Mouse (Mus musculus): ENCODE results near the gene Rnf225. TPM values are rescaled to one million over a fixed set of nuclear protein-coding genes. Genes with fewer than 3 reads are reported as not detected.
A peak's percentile ranks its signal among the peaks of the same experiment; 100 is the strongest.
"Not testable (repeated sequence)": the region's sequence is repeated elsewhere in the genome, so short reads cannot be mapped to it uniquely, and the experiment has no call there.

Rnf225 gene
- polyA plus RNA-seq, 1 experiment: 2.6 TPM

DNA sequence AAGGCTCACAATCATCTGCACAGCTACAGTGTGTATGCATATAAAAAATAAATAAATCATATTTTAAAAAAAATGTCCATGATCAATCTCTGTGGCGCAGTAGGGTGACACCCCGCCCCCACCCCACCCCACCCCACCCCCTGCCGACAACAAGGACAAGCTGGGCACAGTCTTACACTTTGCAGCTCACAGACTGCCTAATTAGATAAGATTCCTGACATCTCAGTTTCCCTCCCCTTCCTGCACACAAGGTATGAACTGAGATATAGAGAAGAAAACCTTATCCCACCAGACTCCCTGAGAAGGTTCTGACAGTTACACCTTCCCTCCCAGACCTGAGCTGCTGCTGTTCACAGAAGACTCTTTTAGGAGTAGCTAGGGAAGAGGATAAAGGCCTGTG is 7.6 kb downstream of the Rnf225 start:
- no peak for DNase-seq (ENCODE audit: low read depth)
- no peak for TF ChIP-seq CTCF (IDR thresholded peaks at IDR 0.05; ENCODE audit: borderline replicate concordance, extremely low read depth, insufficient read depth, insufficient read length)
- TF ChIP-seq POLR2A (IDR thresholded peaks at IDR 0.05; ENCODE audit: borderline replicate concordance, extremely low read depth, insufficient read depth, insufficient read length, poor library complexity, severe bottlenecking): no peak

DNA sequence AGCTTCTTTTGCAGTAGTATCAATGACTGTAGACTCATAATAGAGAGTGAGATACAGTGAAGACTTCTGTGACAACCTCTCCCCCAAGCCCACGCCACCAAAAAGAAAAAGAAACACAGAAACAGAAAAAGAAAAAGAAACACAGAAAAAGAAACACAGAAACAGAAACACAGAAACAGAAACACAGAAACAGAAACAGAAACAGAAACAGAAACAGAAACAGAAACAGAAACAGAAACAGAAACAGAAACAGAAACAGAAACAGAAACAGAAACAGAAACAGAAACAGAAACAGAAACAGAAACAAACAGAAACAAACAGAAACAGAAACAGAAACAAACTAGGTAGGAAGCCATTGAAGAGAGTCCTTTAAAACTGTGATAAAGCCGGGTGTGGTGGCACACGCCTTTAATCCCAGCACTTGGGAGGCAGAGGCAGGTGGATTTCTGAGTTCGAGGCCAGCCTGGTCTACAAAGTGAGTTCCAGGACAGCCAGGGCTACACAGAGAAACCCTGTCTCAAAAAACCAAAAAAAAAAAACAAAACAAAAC is 10.1 kb downstream of the Rnf225 start:
- DNase-seq (ENCODE audit: low read depth): not testable (repeated sequence)

DNA sequence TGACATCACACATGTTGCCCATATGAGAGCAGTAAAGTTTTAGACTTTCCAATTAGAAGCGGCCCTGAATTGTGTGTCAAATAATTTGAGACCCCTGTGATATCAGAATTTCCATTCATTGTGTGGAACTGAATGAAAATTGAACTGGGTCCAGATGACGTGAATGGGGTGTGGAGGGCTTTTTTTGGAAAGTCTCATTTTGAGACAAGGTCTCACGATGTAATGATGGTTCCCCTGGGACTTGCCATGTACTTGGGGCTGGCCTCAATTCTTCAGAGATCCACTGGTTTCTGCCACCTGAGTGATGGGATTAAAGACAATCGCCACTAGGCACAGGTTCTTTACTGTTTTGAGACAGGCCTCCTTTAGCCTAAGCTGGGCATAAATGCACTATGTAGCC is 13.4 kb downstream of the Rnf225 start:
- DNase-seq (ENCODE audit: low read depth): no peak
- no peak for TF ChIP-seq POLR2A (IDR thresholded peaks at IDR 0.05; ENCODE audit: borderline replicate concordance, extremely low read depth, insufficient read depth, insufficient read length, poor library complexity, severe bottlenecking)
- TF ChIP-seq CTCF (IDR thresholded peaks at IDR 0.05; ENCODE audit: borderline replicate concordance, extremely low read depth, insufficient read depth, insufficient read length): no peak

DNA sequence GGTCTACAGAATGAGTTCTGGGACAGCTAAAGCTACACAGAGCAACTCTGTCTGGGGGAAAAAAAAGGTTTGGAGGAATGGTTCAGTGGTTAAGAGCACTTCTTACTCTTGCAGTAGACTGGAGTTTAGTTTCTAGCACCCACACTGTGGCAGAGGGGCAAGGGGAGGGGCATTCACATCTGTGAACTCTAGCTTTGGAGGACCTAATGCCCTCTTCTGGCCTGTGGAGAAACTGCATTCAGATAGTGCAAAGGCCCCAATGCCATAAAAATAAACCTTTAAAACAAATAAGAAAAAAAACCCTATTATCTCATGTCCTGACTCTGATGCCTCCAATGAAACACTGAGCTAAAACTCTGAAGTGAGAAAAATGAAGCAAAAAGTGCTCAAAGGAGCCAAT is 16.3 kb downstream of the Rnf225 start:
- TF ChIP-seq CTCF (IDR thresholded peaks at IDR 0.05; ENCODE audit: borderline replicate concordance, extremely low read depth, insufficient read depth, insufficient read length) (peak; percentile 42; the same call in 1 of the 2 replicates), POLR2A (IDR thresholded peaks at IDR 0.05; ENCODE audit: borderline replicate concordance, extremely low read depth, insufficient read depth, insufficient read length, poor library complexity, severe bottlenecking) (no peak)
- no peak for DNase-seq (ENCODE audit: low read depth)

DNA sequence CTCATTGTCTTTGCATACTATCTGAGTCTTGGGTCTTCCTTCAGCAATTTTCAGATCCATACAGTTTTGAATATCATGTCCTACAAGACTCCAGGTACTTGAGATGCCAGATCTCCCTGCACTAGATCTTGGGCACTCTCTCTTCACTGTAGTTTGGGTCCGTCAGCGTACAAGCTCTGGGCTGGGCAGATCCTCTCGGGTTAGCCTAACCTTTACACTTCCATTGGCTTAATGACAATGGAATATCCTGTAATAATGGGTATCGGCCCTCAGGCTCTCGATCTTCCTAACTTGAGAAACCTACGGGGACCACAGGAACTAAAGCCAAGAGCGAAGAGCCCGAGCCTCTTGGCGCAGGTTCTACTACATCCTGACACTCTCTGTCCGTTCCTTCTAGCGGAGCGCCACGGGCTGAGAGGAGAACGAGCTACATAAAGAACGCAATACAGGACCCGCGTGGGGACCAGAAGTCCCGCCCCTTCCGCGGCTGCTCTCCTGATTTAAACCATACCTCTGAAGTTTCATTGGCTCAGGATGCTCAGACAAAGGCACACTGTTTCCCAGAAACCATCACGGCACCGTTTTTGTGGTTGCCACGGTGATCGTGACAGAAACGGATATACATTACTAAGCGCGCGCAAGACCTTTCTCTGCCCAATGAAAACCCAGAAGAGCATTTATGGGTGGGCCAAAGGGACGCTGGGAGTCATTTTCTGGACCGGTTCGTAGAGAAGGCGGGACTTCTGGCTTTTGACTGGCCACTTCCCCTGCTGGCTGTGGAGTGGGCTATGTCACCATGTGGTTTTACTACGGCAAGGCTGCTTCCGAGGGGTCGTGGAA is 22.0 kb downstream of the Rnf225 start:
- DNase-seq (ENCODE audit: low read depth): peak; percentile 99
- no peak for TF ChIP-seq CTCF (IDR thresholded peaks at IDR 0.05; ENCODE audit: borderline replicate concordance, extremely low read depth, insufficient read depth, insufficient read length)
- TF ChIP-seq POLR2A (IDR thresholded peaks at IDR 0.05; ENCODE audit: borderline replicate concordance, extremely low read depth, insufficient read depth, insufficient read length, poor library complexity, severe bottlenecking): peak; percentile 73; the same call in 1 of the 2 replicates

DNA sequence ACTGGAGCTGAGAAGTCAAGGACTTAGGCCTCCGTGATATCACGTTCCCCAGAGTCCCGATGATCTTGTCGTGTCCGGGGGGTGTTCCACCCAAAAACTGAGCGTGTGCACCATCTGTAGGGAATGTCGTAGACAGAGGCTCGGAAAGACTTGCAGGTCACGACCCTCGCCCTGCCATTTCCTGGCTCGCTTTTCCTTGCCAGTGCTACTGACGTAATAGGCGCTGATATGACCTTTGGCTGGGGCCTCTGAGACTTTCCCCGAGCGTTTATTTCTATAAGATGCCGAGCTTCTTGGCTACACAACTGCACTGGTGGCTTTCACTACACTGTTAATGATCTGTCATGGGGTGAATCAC is 22.6 kb downstream of the Rnf225 start:
- TF ChIP-seq POLR2A (IDR thresholded peaks at IDR 0.05; ENCODE audit: borderline replicate concordance, extremely low read depth, insufficient read depth, insufficient read length, poor library complexity, severe bottlenecking) (no peak), CTCF (IDR thresholded peaks at IDR 0.05; ENCODE audit: borderline replicate concordance, extremely low read depth, insufficient read depth, insufficient read length) (no peak)

GRCm38 (mm10) chr7:12954896-12955295 is 27.7 kb downstream of the Rnf225 start:
- DNase-seq (ENCODE audit: low read depth): no peak
- TF ChIP-seq CTCF (IDR thresholded peaks at IDR 0.05; ENCODE audit: borderline replicate concordance, extremely low read depth, insufficient read depth, insufficient read length) (no peak), POLR2A (IDR thresholded peaks at IDR 0.05; ENCODE audit: borderline replicate concordance, extremely low read depth, insufficient read depth, insufficient read length, poor library complexity, severe bottlenecking) (no peak)

More for the DNA sequence above, 22.6 kb downstream of the Rnf225 start:
- DNase-seq (ENCODE audit: low read depth): no peak

DNA sequence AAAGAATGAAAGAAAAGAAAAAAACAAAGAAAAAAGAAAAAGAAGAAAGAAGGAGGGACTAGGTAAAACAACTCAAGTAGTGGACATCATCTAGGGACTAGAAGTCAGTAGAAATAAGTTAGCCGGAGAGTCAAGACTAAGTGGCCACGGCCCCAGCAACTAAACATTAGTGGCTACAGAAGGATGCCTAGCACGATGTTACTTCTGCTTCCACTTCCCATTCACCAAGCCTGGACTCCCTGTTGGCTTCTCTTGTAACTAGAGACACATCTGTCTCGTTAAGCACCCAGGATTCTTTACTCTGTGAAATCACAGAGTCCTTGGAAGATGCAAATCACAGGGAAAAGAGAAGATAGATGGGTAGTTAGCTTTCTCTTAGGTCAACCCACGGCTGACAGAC is 30.3 kb downstream of the Rnf225 start:
- TF ChIP-seq POLR2A (IDR thresholded peaks at IDR 0.05; ENCODE audit: borderline replicate concordance, extremely low read depth, insufficient read depth, insufficient read length, poor library complexity, severe bottlenecking) (no peak), CTCF (IDR thresholded peaks at IDR 0.05; ENCODE audit: borderline replicate concordance, extremely low read depth, insufficient read depth, insufficient read length) (no peak)
- DNase-seq (ENCODE audit: low read depth): no peak

DNA sequence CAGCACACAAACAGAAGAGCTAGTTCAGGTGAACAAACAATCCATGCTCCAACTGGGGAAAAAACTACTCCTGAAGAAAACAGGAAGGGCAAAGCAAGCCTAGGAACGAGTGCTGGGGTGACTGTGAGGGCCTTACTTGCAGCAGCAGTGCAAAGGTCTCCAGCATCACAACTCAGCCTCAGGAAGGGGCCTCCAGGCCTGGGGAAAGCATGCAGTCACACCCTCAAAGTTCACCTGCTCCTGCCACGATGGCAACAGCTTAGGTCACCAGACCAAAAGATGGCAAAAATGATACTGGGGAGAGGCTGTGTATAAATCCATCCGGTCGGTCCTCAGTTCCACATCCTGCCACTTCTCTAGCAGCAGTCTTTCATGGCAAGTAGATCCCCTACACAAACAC is 31.7 kb downstream of the Rnf225 start:
- TF ChIP-seq CTCF (IDR thresholded peaks at IDR 0.05; ENCODE audit: borderline replicate concordance, extremely low read depth, insufficient read depth, insufficient read length) (no peak), POLR2A (IDR thresholded peaks at IDR 0.05; ENCODE audit: borderline replicate concordance, extremely low read depth, insufficient read depth, insufficient read length, poor library complexity, severe bottlenecking) (no peak)
- DNase-seq (ENCODE audit: low read depth): no peak

DNA sequence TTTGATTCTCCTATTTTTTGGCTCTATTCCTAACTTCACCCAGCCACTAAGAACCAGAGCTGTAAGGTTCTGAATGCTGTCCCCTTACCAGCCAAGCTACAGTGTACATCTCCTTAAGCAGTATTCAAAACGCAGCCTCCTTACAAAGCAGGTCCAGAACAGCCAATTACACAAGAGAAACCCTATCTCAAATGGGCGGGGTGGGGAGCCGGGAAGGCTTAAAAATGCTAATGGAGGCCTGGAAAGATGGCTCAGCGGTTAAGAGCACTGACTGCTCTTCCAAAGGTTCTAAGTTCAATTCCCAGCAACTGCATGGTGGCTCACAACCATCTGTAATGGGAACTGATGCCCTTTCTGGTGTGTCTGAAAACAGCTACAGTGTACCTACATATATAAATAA is 32.5 kb downstream of the Rnf225 start:
- no peak for DNase-seq (ENCODE audit: low read depth)
- TF ChIP-seq CTCF (IDR thresholded peaks at IDR 0.05; ENCODE audit: borderline replicate concordance, extremely low read depth, insufficient read depth, insufficient read length) (no peak), POLR2A (IDR thresholded peaks at IDR 0.05; ENCODE audit: borderline replicate concordance, extremely low read depth, insufficient read depth, insufficient read length, poor library complexity, severe bottlenecking) (no peak)

DNA sequence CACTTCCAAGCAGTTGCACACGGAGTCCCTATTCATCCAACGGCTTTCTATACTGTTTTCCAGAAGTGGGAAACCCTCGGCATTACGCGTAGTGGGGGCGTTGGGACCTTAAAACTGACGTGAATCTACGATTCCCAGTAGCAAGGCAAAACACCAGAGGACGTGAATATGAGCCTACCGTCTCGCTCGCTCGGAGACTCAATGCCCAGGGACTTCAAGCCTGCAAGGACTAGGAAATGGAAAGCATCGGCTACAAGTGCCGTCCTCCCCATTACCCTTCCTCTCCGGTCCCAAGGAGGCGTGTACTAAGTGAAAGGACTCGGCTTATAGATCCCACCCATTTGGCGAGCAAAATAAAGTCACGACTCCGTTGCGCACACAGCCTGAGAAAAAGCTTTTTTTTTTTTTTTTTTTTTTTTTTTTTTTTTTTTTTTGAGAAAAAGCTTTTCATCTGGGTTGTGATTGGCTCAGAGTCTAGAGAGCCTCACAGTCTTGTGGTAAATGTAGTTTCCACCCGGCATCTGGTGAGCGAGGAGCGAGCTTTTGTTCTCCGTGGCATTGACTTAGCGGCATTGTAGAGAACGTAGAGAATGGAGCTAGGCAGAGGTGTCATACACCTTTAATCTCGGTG is 34.4 kb downstream of the Rnf225 start:
- TF ChIP-seq POLR2A (IDR thresholded peaks at IDR 0.05; ENCODE audit: borderline replicate concordance, extremely low read depth, insufficient read depth, insufficient read length, poor library complexity, severe bottlenecking) (no peak; the same call in 1 of the 2 replicates), CTCF (IDR thresholded peaks at IDR 0.05; ENCODE audit: borderline replicate concordance, extremely low read depth, insufficient read depth, insufficient read length) (no peak)
- peak; percentile 96 for DNase-seq (ENCODE audit: low read depth)

DNA sequence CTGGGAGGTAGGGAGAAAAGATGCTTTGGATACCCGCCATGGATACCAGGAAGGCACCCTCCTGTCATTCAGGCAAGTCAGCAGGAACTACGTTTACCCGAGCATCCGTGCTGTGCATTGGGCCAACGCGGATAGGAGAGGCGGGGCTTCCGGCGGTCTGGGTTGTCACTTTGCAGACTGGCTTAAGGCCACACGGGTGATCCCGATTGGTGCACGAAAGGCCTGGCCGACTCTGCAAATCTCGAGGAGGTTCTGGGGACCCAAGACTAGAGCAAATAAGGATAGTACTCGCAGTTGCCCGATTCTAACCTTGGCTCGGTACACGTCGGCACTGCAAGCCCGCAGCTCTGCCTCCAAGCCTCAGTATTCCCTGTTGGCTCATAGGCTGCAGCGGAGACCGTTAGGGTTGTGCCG is 38.5 kb downstream of the Rnf225 start, which contains the start of gene Zfp324:
Gene Zfp324 (plus strand): TSS at position 161 of the 414 bp plus-strand sequence.
- DNase-seq (ENCODE audit: low read depth): peak; percentile 97
- TF ChIP-seq POLR2A (IDR thresholded peaks at IDR 0.05; ENCODE audit: borderline replicate concordance, extremely low read depth, insufficient read depth, insufficient read length, poor library complexity, severe bottlenecking): peak; percentile 47; the same call in 1 of the 2 replicates
- TF ChIP-seq CTCF (IDR thresholded peaks at IDR 0.05; ENCODE audit: borderline replicate concordance, extremely low read depth, insufficient read depth, insufficient read length): no peak
